Mouse (Mus musculus) C2C12 (cell line): ENCODE results near the gene Rph3a.

Source experiments
- CTCF ChIP-seq: IDR thresholded peaks from one replicate; pipeline ENCODE4 v1.5.1; 2011; ENCODE audit not compliant: control insufficient read depth, insufficient read depth, insufficient read length
- MAX ChIP-seq: IDR thresholded peaks from one replicate; pipeline ENCODE4 v1.6.1; 2011; ENCODE audit warnings: mild to moderate bottlenecking, control low read depth

DNA sequence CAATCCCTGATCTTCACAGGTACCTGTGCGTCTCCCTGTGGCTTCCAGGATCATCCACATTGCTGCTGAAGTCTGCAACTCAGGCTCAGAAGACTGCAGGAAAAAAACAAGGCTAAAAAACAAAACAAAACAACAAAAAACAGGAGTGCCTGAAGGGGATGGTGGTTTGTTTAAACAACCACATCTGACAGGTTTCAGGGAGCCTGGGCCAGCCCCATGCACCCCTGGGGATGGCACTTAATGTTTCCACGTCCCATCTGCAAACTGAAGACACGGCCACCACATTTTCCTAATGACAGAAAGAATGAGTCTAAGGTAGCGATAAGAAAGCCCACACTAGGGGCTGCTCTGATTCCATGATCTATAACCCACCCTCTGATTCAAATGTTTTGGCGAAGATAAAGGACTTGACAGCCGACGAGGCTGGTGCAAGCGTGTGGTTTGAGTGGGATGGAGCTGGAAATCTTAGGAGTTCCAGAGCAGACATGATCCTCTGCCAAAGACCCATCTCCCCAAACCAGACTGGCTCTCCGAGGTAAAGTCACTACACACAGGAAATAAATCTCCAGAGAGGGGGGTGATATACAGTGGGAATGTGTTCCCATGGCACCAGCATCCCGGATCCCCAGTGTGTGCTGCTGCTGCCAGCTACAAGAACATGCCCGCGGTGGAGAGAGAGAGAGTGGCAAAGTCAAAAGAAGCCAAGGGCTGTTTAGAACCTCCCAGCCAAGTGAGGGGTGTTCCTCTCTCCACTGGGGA is at the start of gene Rph3a:
- TF ChIP-seq CTCF (no peak), MAX (no peak)
